Mouse (Mus musculus) heart, postnatal 0 days (tissue): ENCODE measurements at regions not wholly inside any gene's neighbourhood (a gene's known extent, or its start where the extent isn't known, plus 50 kb on each side); places are given as distances from the start of the nearest gene placed in this dataset.

Experiments used
- CTCF ChIP-seq: IDR thresholded peaks from 2 replicates; pipeline ENCODE4 v1.5.1; 2016; ENCODE audit warnings: antibody characterized with exemption, control low read depth, low read depth
- EP300 ChIP-seq: IDR thresholded peaks from 2 replicates; pipeline ENCODE4 v1.6.1; 2016; ENCODE audit warnings: antibody characterized with exemption, low read depth

DNA sequence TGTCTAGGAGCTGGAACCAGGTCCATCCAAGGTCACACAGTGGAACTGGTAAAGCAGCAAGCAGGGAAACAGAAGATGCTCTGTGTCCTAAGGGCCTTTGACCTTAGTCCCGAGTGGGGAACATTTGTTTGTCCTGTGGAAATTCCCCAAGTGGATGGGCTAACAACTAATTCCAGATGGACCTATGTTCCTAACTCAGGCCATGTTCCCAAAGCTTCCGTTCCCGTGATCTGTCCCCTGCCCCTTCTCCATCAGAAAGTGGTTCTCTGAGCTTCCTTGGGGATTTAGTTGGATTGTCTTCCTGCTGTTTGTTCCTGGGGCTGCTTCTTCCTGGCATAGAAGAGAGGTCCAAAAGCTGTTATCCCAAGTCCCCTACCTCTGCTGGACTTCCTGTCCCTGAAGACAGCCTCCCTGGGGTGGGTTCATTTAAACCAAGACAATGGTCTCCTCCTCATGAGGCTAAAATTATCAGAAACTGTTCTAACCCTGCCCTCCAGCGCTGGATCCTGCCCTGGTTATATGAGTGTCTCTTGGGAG lies 55.8 kb downstream of the Rhob start:
- TF ChIP-seq CTCF (no peak), EP300 (peak; percentile 70)
